Mouse (Mus musculus) liver, adult 2 months (tissue): ENCODE measurements around the gene Rnaset2b. TPM values are rescaled to one million over a fixed set of nuclear protein-coding genes. Genes with fewer than 3 reads are reported as not detected.
"Not testable (repeated sequence)": the region's sequence is repeated elsewhere in the genome, so short reads cannot be mapped to it uniquely, and the experiment has no call there.

Source experiments
- DNase-seq: peaks from one replicate; pipeline ENCODE4 v3.0.0-alpha.2; 2011; ENCODE audit warnings: low read depth, low spot score; ENCODE audit errors: extremely low read depth
- H3K27ac ChIP-seq: fragments of 200-500 bp; replicated peaks from 2 replicates; pipeline ENCODE4 v1.5.1; 2012; ENCODE audit warnings: low read depth, mild to moderate bottlenecking, control low read depth, inconsistent platforms, low read length; ENCODE audit not compliant: insufficient read depth
- H3K27me3 ChIP-seq: fragments of 200-500 bp; 2 replicates; pipeline ENCODE4 v1.6.1; 2012; ENCODE audit warnings: mild to moderate bottlenecking, moderate library complexity, low read length, inconsistent platforms; ENCODE audit not compliant: control insufficient read depth, insufficient read depth
- H3K36me3 ChIP-seq: fragments of 200-500 bp; 2 replicates; pipeline ENCODE4 v1.6.1; 2012; ENCODE audit warnings: low read length, inconsistent platforms; ENCODE audit not compliant: control insufficient read depth, insufficient read depth
- H3K4me1 ChIP-seq: fragments of 200-500 bp; 2 replicates; pipeline ENCODE4 v1.6.1; 2011; ENCODE audit warnings: low read length; ENCODE audit not compliant: control insufficient read depth, insufficient read depth
- H3K4me3 ChIP-seq: fragments of 200-500 bp; 2 replicates; pipeline ENCODE4 v1.5.1; 2011; ENCODE audit warnings: low read depth, mild to moderate bottlenecking, control low read depth, low read length, moderate library complexity; ENCODE audit not compliant: insufficient read depth
- H3K79me2 ChIP-seq: fragments of 200-500 bp; 2 replicates; pipeline ENCODE4 v1.6.1; 2012; ENCODE audit warnings: inconsistent platforms, mild to moderate bottlenecking, low read length, moderate library complexity; ENCODE audit not compliant: control insufficient read depth, insufficient read depth
- H3K9ac ChIP-seq: fragments of 200-500 bp; 2 replicates; pipeline ENCODE4 v1.6.1; 2012; ENCODE audit warnings: low read depth, mild to moderate bottlenecking, control low read depth, inconsistent platforms, low read length
- WGBS: fragments of 180-500 bp; shearing (Covaris S2); methylation state at CpG from one replicate; pipeline ENCODE4 v1.1.7; 2018; 5-methylcytosine and 5-hydroxymethylcytosine counted together
- polyA plus RNA-seq: library from polyadenylated mRNA; depleted of rRNA; stranded (reverse); fragments of >200 nt; gene quantifications from 2 replicates; pipeline ENCODE4 v1.2.3, GENCODE M21; 2012
- total RNA-seq: library from RNA; depleted of rRNA; stranded (reverse); fragments of >200 nt; gene quantifications from 2 replicates; pipeline ENCODE4 v1.2.3, GENCODE M21; 2014

Gene Rnaset2b
- total and polyA plus RNA-seq, 2 experiments: 123 to 194 TPM

DNA sequence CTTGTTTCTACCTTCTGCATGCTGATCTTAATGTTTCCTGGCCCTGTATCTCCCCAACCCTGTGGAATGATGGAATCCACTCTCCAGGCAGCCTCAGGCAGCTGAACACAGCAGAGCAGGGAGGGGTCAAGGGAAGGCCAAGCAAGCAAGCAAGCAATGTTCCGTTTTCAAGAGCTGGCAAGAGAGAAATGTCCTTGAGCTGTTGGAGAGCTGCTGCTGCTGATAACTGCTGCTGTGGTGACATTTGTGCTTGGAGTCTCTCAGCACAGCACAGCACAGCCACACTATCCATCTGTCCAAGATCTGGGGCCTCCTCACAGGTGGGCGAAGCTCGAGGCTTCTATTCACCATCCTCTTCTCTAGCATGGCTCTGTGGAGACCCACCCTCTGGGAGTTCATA lies 33.0 kb downstream of the Rnaset2b start:
- not testable (repeated sequence) for H3K27me3 ChIP-seq, H3K4me3 ChIP-seq, H3K9ac ChIP-seq, H3K79me2 ChIP-seq, H3K27ac ChIP-seq, DNase-seq, H3K4me1 ChIP-seq, H3K36me3 ChIP-seq
- WGBS: no CpG with 5 or more reads among the region's 3 CpGs

DNA sequence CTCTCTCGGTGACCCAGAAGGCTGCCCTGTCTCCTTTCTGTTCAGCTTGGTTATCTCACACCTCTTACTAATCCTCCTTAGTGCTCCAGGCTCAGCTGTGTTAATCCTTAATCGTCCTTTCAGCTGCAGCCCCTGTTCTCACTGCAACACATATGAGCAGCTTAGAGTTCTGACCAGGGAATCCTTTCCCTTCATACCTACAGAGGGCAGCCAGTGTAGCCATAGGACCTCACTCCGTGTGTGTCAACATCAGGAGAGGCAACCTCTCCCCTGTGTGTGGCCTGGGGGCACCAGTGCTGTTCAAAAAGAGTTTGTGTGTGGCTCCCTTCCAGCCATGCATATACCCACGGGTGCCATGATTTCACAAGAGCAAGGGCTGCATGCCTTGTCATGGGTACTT lies 35.2 kb downstream of the Rnaset2b start:
- not testable (repeated sequence) for H3K4me3 ChIP-seq, H3K36me3 ChIP-seq, H3K27ac ChIP-seq, H3K4me1 ChIP-seq, H3K27me3 ChIP-seq, H3K79me2 ChIP-seq, DNase-seq, H3K9ac ChIP-seq
- WGBS: 66% methylated on average over 4 of the region's 4 CpGs

DNA sequence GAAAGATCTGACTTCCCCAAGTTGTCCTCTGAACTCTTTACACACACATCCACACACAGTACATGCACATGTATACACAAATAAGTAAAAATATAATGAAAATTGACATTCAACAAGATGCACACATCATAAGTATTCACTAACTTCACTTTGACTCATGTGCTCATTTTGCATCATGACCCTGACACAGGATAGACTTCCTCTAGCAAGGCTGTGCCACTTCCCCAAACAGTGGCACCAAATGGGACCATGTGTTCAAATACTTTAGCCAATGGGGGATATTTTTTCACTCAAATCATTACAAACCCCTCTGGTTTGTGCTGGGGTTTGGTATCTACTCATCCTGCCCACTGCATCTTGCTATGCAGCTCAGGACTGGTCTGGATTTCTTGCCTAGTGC lies 38.5 kb downstream of the Rnaset2b start:
- H3K27me3 ChIP-seq, H3K9ac ChIP-seq, DNase-seq, H3K27ac ChIP-seq, H3K79me2 ChIP-seq, H3K4me3 ChIP-seq, H3K36me3 ChIP-seq, H3K4me1 ChIP-seq: not testable (repeated sequence)

DNA sequence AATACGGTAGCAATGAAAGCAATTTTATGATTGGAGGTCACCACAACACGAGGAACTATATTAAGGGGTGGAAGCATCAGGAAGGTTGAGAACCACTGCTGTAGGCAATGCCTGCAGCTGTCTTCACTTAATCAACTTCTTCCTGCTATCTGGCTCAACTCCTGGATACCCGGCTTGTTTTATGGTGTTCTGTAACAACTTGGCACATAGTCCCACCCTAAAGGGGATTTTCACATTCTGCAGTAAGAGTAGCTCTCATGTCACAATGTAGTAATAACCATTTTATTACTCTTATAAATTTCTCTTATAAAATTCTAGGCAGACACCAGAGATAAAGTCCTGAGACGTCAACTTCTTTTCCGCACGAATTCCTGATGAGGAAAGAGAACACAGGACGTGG lies 39.0 kb downstream of the Rnaset2b start:
- H3K27me3 ChIP-seq, H3K4me3 ChIP-seq, H3K79me2 ChIP-seq, H3K4me1 ChIP-seq, H3K36me3 ChIP-seq, H3K9ac ChIP-seq, H3K27ac ChIP-seq, DNase-seq: not testable (repeated sequence)
- WGBS: no CpG with 5 or more reads among the region's 7 CpGs

DNA sequence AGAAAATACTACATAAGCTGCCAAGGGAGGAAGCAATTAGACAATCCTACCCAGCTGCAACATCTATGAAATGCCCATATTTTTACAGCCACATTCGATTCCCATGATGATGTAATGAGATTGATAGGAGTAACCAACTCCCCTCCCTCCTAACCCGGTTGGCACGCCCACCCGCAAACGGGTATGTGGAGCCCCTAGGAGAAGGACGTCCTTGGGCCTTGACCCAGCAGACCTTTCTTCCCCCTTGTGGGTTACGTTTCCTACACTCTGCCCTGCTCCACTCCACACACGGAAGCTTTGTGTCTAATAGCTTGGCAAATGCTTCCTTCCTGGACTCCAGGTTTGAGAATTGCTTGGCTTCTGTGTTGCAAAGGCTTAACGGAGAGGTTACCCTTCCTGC lies 39.5 kb downstream of the Rnaset2b start:
- H3K36me3 ChIP-seq, H3K9ac ChIP-seq, H3K4me1 ChIP-seq, DNase-seq, H3K4me3 ChIP-seq, H3K27ac ChIP-seq, H3K79me2 ChIP-seq, H3K27me3 ChIP-seq: not testable (repeated sequence)
- 63% methylated on average over 5 of the region's 9 CpGs for WGBS

DNA sequence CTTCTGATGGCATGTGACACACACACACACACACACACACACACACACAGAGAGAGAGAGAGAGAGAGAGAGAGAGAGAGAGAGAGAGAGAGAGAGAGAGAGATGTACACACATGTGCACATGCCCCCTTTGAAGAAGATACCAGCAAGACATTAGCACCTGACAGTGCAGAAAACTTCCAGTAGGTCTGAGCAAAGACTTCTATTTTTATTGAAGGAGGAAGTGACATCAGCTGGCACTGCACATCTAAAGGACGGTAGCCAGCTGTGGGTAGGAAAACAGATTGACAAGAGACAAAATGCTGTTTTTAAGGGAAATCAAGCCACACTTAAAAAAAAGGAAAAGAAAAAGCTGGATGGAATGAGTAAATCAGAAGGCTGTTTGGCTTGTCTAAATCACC lies 43.8 kb downstream of the Rnaset2b start:
- not testable (repeated sequence) for H3K27me3 ChIP-seq, H3K27ac ChIP-seq, H3K9ac ChIP-seq, H3K4me1 ChIP-seq, H3K36me3 ChIP-seq, H3K4me3 ChIP-seq, DNase-seq, H3K79me2 ChIP-seq
- no CpG with 5 or more reads among the region's 1 CpGs for WGBS

DNA sequence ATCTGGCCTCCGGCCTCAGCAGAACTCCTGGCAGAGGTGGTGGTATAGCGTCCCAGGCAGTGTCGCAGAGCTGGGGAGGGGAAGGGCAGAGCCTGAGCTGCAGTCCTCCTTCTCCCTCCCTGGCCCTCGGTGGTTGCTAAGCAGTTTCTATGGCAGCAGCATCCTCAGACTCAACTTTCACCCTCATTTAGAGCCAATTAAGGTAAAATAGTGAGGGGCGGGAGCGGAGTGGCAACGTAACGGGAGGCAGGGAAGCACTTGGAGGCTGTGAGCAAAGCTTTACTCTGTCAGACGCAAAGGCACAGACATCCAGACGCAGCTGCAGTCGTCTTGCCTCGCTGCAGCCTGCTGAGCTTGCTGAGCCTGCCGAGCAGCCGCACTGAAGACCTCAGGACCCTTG lies 54.8 kb downstream of the Rnaset2b start, which contains the start of gene Gm1604a:
TSS of gene Gm1604a (plus strand) at position 312 of the 400 bp plus-strand sequence.
- not testable (repeated sequence) for H3K36me3 ChIP-seq, H3K4me3 ChIP-seq, H3K9ac ChIP-seq, H3K79me2 ChIP-seq, H3K27me3 ChIP-seq, H3K4me1 ChIP-seq, H3K27ac ChIP-seq, DNase-seq
- 35% methylated on average over 7 of the region's 14 CpGs for WGBS

DNA sequence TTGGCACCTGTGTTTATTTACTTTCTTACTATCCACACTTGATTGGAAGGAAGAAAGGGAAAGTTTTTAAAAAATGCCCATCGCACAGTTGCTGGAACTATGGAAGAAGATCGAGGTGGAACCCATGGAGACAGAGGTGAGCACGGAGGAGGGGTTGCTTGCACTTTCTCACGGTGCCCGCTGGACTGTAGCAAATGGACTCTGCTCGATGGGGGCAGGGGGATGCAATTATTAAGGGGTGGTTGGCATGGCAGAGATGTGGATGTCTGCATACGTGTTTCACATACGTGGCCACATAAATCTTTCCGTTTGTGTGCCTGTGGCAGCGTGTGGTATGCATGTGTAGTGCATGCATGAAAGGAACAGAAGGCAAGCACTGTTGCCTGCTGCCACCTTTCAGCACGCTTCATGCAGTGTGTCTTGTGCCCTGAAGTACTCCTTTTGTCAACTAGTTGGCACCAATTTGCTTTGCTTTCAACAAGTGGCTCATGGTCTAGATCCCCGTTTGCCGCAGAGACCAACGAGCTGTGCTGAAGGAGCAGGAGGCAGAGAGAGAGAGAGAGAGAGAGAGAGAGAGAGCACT lies 55.4 kb downstream of the Rnaset2b start:
- H3K9ac ChIP-seq, H3K27ac ChIP-seq, H3K4me1 ChIP-seq, H3K36me3 ChIP-seq, H3K27me3 ChIP-seq, H3K79me2 ChIP-seq, H3K4me3 ChIP-seq, DNase-seq: not testable (repeated sequence)
- WGBS: 78% methylated on average over 3 of the region's 14 CpGs

DNA sequence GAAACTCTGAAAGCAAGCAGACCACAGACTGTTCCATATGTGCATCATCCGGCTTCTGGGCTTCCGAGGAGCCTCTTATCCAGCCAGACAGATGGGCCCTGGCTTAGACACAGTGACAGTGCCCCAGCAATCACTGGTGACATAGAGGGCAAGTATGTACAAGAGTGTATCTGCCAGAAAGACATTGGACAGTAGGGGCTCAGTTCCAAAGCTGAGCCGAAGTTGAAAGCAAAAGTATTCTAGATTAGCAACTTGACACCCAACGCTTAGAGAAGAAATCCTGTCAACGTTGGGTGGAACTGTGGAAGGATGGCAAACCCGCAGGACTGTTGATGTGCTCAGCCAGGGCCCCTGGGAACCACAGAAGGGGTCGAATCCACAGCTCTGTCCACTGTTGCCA lies 59.8 kb downstream of the Rnaset2b start:
- not testable (repeated sequence) for H3K9ac ChIP-seq, DNase-seq, H3K36me3 ChIP-seq, H3K27me3 ChIP-seq, H3K4me3 ChIP-seq, H3K4me1 ChIP-seq, H3K27ac ChIP-seq, H3K79me2 ChIP-seq
- 52% methylated on average over 5 of the region's 7 CpGs for WGBS
